Mouse (Mus musculus) heart, postnatal 14 days (tissue): Measurements from ENCODE around the gene Gm3633. TPM values are rescaled to one million over a fixed set of nuclear protein-coding genes. Genes with fewer than 3 reads are reported as not detected.
"Not testable (repeated sequence)": the region's sequence is repeated elsewhere in the genome, so short reads cannot be mapped to it uniquely, and the experiment has no call there.

Source experiments
- DNase-seq, 2 experiments: peaks; one replicate each; pipeline ENCODE4 v3.0.0; 2021 to 2022
- intact Hi-C: fragments of 180-260 bp; cut with DNase I; formaldehyde crosslinking; loops from one replicate; pipeline ENCODE4 v1.15.1; 2025
- long read RNA-seq, 2 experiments: library from polyadenylated mRNA; stranded (forward); transcript quantifications; one replicate each; pipeline ENCODE4 v2.0.0; 2021
- microRNA-seq, 2 experiments: library from miRNA; unstranded; fragments of <30 nt; microRNA quantifications; one replicate each; pipeline ENCODE4 v1.2.0; 2021 to 2022
- total RNA-seq, 2 experiments: library from RNA; stranded (reverse); gene quantifications; 2 replicates each; pipeline ENCODE4 v1.2.3; 2021

Gm3633 gene
- total RNA-seq = not detected
- long read RNA-seq, experiment 1 = 0 reads
- long read RNA-seq, experiment 2 = 0 reads

- intact Hi-C loops, DNase-seq: not testable (repeated sequence)
Observed at GRCm38 (mm10) chr14:42641817-42642216, at the start of gene Gm3633. Gene Gm3633 (minus strand): TSS chr14:42641917.

DNA sequence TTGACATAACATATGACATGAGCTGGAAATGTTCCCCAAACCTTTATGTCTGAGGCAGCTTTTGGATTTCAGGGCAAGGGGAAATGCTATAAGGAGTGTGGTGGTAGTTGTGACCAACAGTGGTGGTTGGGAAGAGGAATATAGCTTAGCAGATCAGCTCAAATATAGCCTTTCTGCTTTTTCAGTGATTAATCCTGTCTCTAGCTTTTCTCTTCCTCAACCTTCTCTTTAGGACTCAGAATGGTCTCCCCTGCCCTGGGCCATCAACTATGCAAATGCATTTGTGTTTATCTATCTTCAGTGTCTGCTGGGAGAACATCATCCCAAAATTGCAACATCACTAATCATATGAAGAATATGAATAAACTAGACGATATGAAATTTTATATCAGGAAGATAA, 13.9 kb upstream of the Gm3633 start, which contains the start of gene Gm10378:
Gm10378 (plus strand) TSS at position 301 of the 400 bp plus-strand sequence.
- DNase-seq, intact Hi-C loops: not testable (repeated sequence)

GRCm38 (mm10) chr14:42599782-42600181, 41.9 kb downstream of the Gm3633 start, which contains the start of gene Gm17124:
Gene Gm17124 (minus strand): TSS chr14:42599882.
- DNase-seq, intact Hi-C loops: not testable (repeated sequence)

Small RNA genes within 50 kb of the gene (microRNA-seq; reads per million reads assigned to microRNA genes)
- gene Gm23620 (0 reads per million in 2 experiments), gene Gm25228 (0 reads per million in 2 experiments)

Other genes starting within 250 kb of the Gm3633 start
- not detected for gene Gm8005, start 202.2 kb downstream of the Gm3633 start, total RNA-seq
- not detected for gene Gm8011, start 178.0 kb downstream of the Gm3633 start, total RNA-seq
- not detected for gene Gm8020, start 139.6 kb downstream of the Gm3633 start, total RNA-seq
- gene Gm8024, start 117.6 kb downstream of the Gm3633 start, total RNA-seq = not detected
- not detected for gene Gm17124, start 42.0 kb downstream of the Gm3633 start, total RNA-seq
- not detected for gene Gm10378, start 14.0 kb upstream of the Gm3633 start, total RNA-seq
- gene Gm3015, start 126.9 kb upstream of the Gm3633 start, total RNA-seq = not detected
- not detected for gene Gm10377, start 156.1 kb upstream of the Gm3633 start, total RNA-seq
- gene Gm21977, start 211.6 kb upstream of the Gm3633 start, total RNA-seq = not detected